Mouse (Mus musculus) embryonic fibroblast, embryonic 13.5 days (primary cell): ENCODE measurements around the gene Epo.

ENCODE experiments used
- CTCF ChIP-seq: IDR thresholded peaks from 2 replicates; pipeline ENCODE4 v1.5.1; 2011; ENCODE audit warnings: mild to moderate bottlenecking, control low read depth, low read length, moderate library complexity, borderline replicate concordance; ENCODE audit not compliant: insufficient read depth
- POLR2A ChIP-seq: IDR thresholded peaks from 2 replicates; pipeline ENCODE4 v1.6.1; 2011; ENCODE audit warnings: low read depth, mild to moderate bottlenecking, control low read depth, low read length, moderate library complexity

DNA sequence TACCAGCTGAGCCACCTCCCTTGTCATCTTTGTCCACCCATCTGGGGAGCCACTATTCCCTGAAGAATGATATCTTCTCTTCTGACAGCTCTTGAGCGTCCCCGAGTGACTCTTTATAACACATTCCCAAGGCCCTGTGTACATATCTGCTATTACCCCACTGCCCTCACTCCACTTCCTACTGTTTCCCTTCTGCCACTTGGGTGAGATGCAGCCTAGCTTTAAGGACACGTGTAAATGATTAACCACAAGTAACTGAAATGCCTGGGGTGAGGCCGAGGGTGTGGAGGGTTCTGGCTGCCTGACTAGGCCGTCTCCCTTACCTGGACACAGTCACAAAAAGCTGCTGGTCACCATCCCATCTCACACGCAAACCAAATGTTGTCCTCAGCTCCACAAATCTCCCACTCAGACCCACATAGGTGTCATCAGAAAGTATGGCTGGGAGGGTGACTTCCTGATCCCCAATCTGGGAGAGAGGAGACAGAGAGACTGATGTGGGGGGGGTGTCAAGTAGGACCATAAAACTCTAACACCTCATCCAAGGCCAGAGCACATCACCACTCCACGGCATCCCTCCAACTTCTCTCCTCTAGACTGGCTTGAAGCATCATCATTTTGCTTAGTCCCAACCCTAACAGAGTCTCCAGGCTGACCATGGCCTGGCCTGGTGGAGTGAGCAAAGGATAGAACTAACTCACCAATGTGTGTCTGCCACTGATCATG lies 77.0 kb downstream of the Epo start:
- TF ChIP-seq CTCF, result no peak
- no peak for TF ChIP-seq POLR2A
